Mouse (Mus musculus): ENCODE data around the gene Galnt3.

Gene Galnt3

GRCm38 (mm10) chr2:66107864-66108514, 16.8 kb downstream of the Galnt3 start:
- in situ Hi-C loops (cut with MboI, MseI) = no loop called here

- in situ Hi-C loops (cut with MboI, MseI) = no loop called here
Observed at GRCm38 (mm10) chr2:66103740-66104436, 20.9 kb downstream of the Galnt3 start.

- in situ Hi-C loops (cut with MboI, MseI) = no loop called here
Observed at GRCm38 (mm10) chr2:66101686-66102304, 23.0 kb downstream of the Galnt3 start.

GRCm38 (mm10) chr2:66100671-66101351, 24.0 kb downstream of the Galnt3 start:
- in situ Hi-C loops (cut with MboI, MseI) = no loop called here

GRCm38 (mm10) chr2:66100239-66100638, 24.6 kb downstream of the Galnt3 start:
- in situ Hi-C loops (cut with MboI, MseI) = no loop called here

- in situ Hi-C loops (cut with MboI, MseI) = no loop called here
Observed at GRCm38 (mm10) chr2:66094622-66095181, 30.1 kb downstream of the Galnt3 start.

- in situ Hi-C loops (cut with MboI, MseI) = no loop called here
Observed at GRCm38 (mm10) chr2:66091296-66091695, 33.5 kb downstream of the Galnt3 start.

- in situ Hi-C loops (cut with MboI, MseI) = no loop called here
Observed at GRCm38 (mm10) chr2:66081876-66082275, 42.9 kb downstream of the Galnt3 start.

GRCm38 (mm10) chr2:66080731-66081130, 44.1 kb downstream of the Galnt3 start:
- in situ Hi-C loops (cut with MboI, MseI) = no loop called here

GRCm38 (mm10) chr2:66069454-66069853, 55.3 kb downstream of the Galnt3 start:
- in situ Hi-C loops (cut with MboI, MseI) = no loop called here

GRCm38 (mm10) chr2:66063291-66063690, 61.5 kb downstream of the Galnt3 start:
- in situ Hi-C loops (cut with MboI, MseI) = no loop called here

GRCm38 (mm10) chr2:66044405-66045089, 80.2 kb downstream of the Galnt3 start:
- in situ Hi-C loops (cut with MboI, MseI) = no loop called here

- in situ Hi-C loops (cut with MboI, MseI) = no loop called here
Observed at GRCm38 (mm10) chr2:66043441-66044404, 81.1 kb downstream of the Galnt3 start.

- in situ Hi-C loops (cut with MboI, MseI) = no loop called here
Observed at GRCm38 (mm10) chr2:66041917-66042419, 82.8 kb downstream of the Galnt3 start.

GRCm38 (mm10) chr2:66041203-66041916, 83.4 kb downstream of the Galnt3 start:
- in situ Hi-C loops (cut with MboI, MseI) = no loop called here

- in situ Hi-C loops (cut with MboI, MseI) = no loop called here
Observed at GRCm38 (mm10) chr2:66040611-66041010, 84.2 kb downstream of the Galnt3 start.

- in situ Hi-C loops (cut with MboI, MseI) = no loop called here
Observed at GRCm38 (mm10) chr2:66034907-66035679, 89.7 kb downstream of the Galnt3 start.
